Mouse (Mus musculus) lung, embryonic 15.5 days (tissue): ENCODE results near the gene Gbx2. TPM values are rescaled to one million over a fixed set of nuclear protein-coding genes. Genes with fewer than 3 reads are reported as not detected.
A peak's percentile ranks its signal among the peaks of the same experiment; 100 is the strongest.

Experiments used
- ATAC-seq: fragments of 200-750 bp; cut with Nextera tagmentation; 2 replicates; pipeline ENCODE4 v1.8.0; 2017; ENCODE audit warnings: moderate number of reproducible peaks, borderline replicate concordance; ENCODE audit not compliant: low FRiP score, low TSS enrichment; ENCODE audit errors: extremely low read depth
- H3K27ac ChIP-seq: fragments of 300-500 bp; sonication (generic); 2 replicates; pipeline ENCODE4 v1.5.1; 2015; ENCODE audit warnings: moderate library complexity, mild to moderate bottlenecking, inconsistent platforms
- H3K27me3 ChIP-seq: fragments of 300-500 bp; sonication (generic); 2 replicates; pipeline ENCODE4 v1.6.1; 2015; ENCODE audit warnings: inconsistent platforms
- H3K36me3 ChIP-seq: fragments of 300-500 bp; sonication (generic); 2 replicates; pipeline ENCODE4 v1.6.1; 2015; ENCODE audit warnings: inconsistent platforms
- H3K4me1 ChIP-seq: fragments of 300-500 bp; sonication (generic); 2 replicates; pipeline ENCODE4 v1.6.1; 2015; ENCODE audit warnings: inconsistent platforms
- H3K4me2 ChIP-seq: fragments of 300-500 bp; sonication (generic); 2 replicates; pipeline ENCODE4 v1.6.1; 2015; ENCODE audit warnings: inconsistent platforms, mild to moderate bottlenecking, moderate library complexity
- H3K4me3 ChIP-seq: fragments of 300-500 bp; sonication (generic); 2 replicates; pipeline ENCODE4 v1.5.1; 2015; ENCODE audit warnings: mild to moderate bottlenecking, inconsistent platforms
- H3K9ac ChIP-seq: fragments of 300-500 bp; sonication (generic); 2 replicates; pipeline ENCODE4 v1.6.1; 2015; ENCODE audit warnings: inconsistent platforms
- H3K9me3 ChIP-seq: fragments of 300-500 bp; sonication (generic); 2 replicates; pipeline ENCODE4 v1.6.1; 2016; ENCODE audit warnings: inconsistent platforms
- WGBS: fragments of 180-500 bp; shearing (Covaris S2); methylation state at CpG from one replicate; pipeline ENCODE4 v1.1.7; 2015; 5-methylcytosine and 5-hydroxymethylcytosine counted together
- polyA plus RNA-seq: library from polyadenylated mRNA; unstranded; fragments of >200 nt; fragmentation: Nextera tagmentation; extraction: Ambion mirVana; gene quantifications from 2 replicates; pipeline ENCODE4 v1.2.1, GENCODE M21; 2015

Gene Gbx2
- polyA plus RNA-seq, 1 experiment from 2014 or later = 0.16 TPM

DNA sequence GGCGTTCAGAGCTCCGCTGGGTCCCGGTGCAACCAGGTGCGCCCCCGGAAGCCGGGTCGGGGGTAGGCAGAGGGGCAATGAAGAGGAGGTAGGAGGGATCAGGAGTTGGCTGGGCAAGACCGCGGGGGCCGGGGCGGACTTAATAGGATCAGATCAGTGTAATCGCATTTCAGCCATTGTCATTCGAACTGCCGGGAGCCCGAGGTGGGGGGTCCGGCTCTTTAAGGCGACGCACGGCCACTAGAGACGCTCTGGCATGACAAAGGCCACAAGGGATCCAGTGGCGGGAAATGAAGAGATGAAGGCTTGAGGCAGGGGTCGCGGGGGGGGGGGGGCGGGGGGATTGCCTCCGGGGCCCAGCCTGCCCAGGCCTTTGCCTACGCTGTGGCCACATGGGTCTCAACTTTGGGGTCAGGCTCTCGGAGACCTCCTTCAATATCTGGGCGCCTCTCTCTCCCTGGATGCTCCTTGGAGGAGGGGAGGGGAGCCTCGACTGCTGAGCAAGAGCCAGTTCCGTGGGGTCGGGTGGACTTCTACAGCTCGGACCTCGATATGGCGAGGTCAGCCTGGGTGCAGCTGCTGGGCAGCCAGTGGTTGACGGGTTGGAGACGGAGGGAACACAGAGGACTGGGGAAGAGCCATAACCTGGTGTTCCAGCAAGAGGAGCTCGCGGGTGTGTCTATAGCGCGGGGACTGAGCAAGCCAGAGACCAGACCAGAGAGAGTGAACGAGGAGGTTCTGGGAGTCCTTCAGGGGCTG is 7.9 kb downstream of the Gbx2 start:
- no peaks in the 10 kb centered on the region for H3K36me3 ChIP-seq
- ATAC-seq = no peak
- peaks cover 100% of the 10 kb centered on the region for H3K27me3 ChIP-seq
- H3K4me3 ChIP-seq = peak overlapping the region; percentile 18
- no peak overlapping the region for H3K27ac ChIP-seq
- H3K9ac ChIP-seq = no peak overlapping the region
- H3K4me1 ChIP-seq = peaks cover 18% of the 10 kb centered on the region
- 2% methylated on average over 40 of the region's 41 CpGs for WGBS
- H3K4me2 ChIP-seq = peak overlapping the region; percentile 41
- H3K9me3 ChIP-seq = no peaks in the 10 kb centered on the region

DNA sequence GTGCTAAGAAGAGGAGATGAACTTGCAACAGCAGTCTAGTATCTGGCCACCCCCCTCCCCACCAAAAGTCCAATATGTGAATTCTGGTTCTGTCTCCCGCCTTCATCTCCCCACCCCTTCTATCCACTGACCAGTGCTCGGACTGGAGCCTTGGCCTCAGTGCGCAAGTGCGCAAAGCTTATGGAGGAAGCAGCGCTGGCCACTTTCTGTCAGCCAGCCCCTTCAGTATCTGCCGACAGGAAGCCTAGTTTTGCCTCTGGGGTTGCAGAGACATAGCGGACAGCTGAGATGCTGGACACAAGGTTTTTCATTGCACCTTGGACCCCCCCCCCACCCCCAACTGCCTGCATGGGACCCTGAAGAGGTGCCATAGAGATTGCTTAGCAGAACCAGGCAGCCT is 8.7 kb downstream of the Gbx2 start:
- Histone ChIP-seq H3K4me2 (no peak overlapping the region), H3K36me3 (no peaks in the 10 kb centered on the region), H3K4me3 (no peak overlapping the region), H3K9ac (no peak overlapping the region), H3K27me3 (peaks cover 100% of the 10 kb centered on the region), H3K27ac (no peak overlapping the region), H3K4me1 (peaks cover 13% of the 10 kb centered on the region), H3K9me3 (no peaks in the 10 kb centered on the region)
- ATAC-seq = no peak
- WGBS = under 1% methylated on average over 7 of the region's 7 CpGs

DNA sequence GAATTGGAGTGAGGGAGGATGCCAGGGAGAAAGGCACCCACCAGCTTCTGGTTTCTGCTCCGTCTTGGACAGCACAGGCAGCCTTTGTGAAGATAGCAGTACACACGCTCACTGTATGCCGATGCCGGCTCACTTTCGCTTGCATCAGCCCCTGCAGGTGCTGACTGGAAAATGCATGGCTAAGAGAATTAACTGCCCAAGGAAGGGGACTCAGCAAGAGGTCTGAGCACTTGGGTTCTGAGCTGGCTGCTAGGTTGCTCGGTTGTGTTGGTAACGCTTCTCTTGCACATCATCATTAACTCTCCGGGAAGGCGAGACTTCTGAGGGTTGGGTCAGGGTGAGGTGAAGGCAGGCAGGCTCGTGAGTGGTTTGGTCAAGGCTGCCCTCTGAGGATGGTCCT is 9.2 kb downstream of the Gbx2 start:
- peaks cover 95% of the 10 kb centered on the region for H3K27me3 ChIP-seq
- no peak overlapping the region for H3K9ac ChIP-seq
- H3K4me1 ChIP-seq = peaks cover 9% of the 10 kb centered on the region
- no peak overlapping the region for H3K4me3 ChIP-seq
- ATAC-seq = no peak
- H3K9me3 ChIP-seq = no peaks in the 10 kb centered on the region
- WGBS = 2% methylated on average over 10 of the region's 10 CpGs
- H3K4me2 ChIP-seq = no peak overlapping the region
- no peak overlapping the region for H3K27ac ChIP-seq
- no peaks in the 10 kb centered on the region for H3K36me3 ChIP-seq

DNA sequence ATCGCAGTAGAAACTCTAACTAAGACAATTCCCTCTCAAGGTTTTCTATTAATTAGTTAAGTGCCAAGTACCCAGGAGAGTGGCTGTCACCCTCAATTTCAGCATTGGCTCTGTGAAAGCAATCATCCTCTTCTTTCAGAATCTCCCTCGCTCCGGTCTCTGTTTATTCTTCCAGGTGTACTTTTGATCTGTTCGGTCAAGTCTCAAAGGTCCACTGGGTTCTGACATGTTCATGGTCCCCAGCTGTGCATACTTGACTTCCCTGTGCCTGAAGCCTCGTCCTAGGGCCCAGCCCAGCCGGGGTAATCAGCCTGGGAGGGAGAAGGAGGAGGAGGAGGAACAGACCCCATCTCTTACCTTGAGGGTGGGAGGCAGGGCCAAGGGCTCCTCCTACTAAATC is 11.8 kb downstream of the Gbx2 start:
- no peak overlapping the region for H3K9ac ChIP-seq
- no peak overlapping the region for H3K27ac ChIP-seq
- 66% methylated on average over 6 of the region's 6 CpGs for WGBS
- H3K27me3 ChIP-seq = peaks cover 69% of the 10 kb centered on the region
- no peak overlapping the region for H3K4me3 ChIP-seq
- no peak overlapping the region for H3K4me2 ChIP-seq
- no peak for ATAC-seq
- H3K9me3 ChIP-seq = no peaks in the 10 kb centered on the region
- H3K36me3 ChIP-seq = no peaks in the 10 kb centered on the region
- H3K4me1 ChIP-seq = peaks cover 9% of the 10 kb centered on the region

DNA sequence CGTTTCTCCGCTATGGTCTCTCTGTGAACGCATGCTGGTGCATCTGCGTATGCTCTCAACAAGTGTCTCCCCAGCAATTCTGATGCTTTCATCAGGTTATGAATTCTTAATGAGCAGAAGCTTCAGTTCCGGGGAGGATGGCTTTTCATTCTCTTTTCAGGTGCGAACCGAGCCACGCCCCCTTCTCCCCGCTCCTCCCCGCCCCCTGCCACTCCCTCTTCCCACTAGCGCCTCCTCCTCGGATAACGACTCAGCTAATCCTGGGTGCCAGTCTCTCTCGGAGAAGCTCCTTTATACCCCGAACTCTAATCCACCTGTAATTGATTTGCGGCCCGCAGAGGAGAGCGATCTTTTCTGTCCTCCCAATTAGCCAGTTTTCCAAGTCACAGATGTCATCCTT is 12.9 kb downstream of the Gbx2 start:
- Histone ChIP-seq H3K4me1 (peaks cover 5% of the 10 kb centered on the region), H3K27ac (no peak overlapping the region), H3K36me3 (no peaks in the 10 kb centered on the region), H3K27me3 (peaks cover 58% of the 10 kb centered on the region), H3K4me3 (no peak overlapping the region), H3K9ac (no peak overlapping the region), H3K4me2 (no peak overlapping the region), H3K9me3 (no peaks in the 10 kb centered on the region)
- WGBS = 30% methylated on average over 18 of the region's 18 CpGs
- no peak for ATAC-seq

DNA sequence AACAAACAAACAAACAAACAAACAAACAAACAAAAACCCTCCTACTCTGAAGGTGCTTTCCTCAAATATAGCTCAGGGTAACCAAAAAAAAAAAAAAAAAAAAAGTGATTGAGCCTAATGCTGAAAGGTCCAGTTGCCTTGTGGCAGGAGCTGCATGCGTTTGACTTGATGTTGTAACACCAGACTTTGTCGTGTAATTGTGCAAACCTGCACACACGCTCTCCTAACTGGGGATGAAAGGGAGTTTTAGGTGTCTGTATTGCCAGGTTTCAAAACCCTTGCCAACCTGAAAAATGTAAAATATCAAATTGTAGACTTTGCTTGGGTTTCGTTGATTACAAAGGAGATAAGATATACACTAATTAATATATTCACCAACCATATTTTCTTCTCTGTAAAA is 17.4 kb downstream of the Gbx2 start:
- H3K36me3 ChIP-seq = no peaks in the 10 kb centered on the region
- no peaks in the 10 kb centered on the region for H3K4me1 ChIP-seq
- no peak overlapping the region for H3K27ac ChIP-seq
- H3K9me3 ChIP-seq = no peaks in the 10 kb centered on the region
- H3K4me3 ChIP-seq = no peak overlapping the region
- H3K4me2 ChIP-seq = no peak overlapping the region
- no peak for ATAC-seq
- WGBS = 74% methylated on average over 4 of the region's 4 CpGs
- H3K27me3 ChIP-seq = peaks cover 13% of the 10 kb centered on the region
- no peak overlapping the region for H3K9ac ChIP-seq

DNA sequence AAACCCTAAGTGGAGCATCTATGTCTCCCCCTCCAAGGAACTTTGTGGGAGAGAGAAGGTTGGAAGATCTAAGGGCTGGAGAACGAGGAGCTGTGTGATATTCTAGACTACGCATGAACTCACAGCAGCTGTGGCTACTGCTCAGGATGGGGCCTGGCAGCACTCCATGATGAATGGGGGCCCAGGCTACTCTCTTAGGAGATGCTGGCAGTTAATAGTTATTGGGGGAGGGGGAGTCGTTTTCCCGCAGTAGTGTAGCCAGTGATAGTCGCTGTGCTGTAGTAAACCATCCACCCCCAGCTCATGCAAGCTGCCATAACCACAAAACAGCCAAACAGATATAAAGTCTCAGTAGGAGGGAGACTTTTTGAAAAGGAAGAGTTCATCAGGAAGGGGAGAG is 18.6 kb downstream of the Gbx2 start:
- H3K9me3 ChIP-seq = no peaks in the 10 kb centered on the region
- H3K4me3 ChIP-seq = no peak overlapping the region
- WGBS = 34% methylated on average over 5 of the region's 5 CpGs
- H3K27ac ChIP-seq = no peak overlapping the region
- no peaks in the 10 kb centered on the region for H3K36me3 ChIP-seq
- H3K4me1 ChIP-seq = no peaks in the 10 kb centered on the region
- peak; percentile 27; the same call in 1 of the 2 replicates for ATAC-seq
- no peak overlapping the region for H3K9ac ChIP-seq
- H3K27me3 ChIP-seq = peaks cover 1% of the 10 kb centered on the region; the same call in 1 of the 2 replicates
- H3K4me2 ChIP-seq = no peak overlapping the region

DNA sequence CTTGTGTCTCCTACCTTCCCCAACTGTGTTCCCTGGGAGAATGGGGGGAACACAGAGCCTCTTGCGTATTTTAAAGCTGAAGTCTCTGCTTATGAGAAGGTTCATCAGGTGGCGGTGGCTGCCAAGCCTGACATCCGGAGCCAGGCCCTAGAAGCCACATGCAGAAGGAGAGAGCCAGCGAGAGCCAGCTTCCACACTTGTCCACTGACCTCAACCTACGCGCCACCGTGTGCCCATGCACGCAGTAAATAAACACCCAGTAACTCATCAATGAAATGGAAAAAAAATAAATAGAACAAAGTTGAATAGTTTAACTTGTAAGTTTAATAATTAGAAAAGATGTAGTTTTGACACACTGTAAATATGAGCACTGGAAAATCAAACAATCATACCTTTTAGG is 21.2 kb downstream of the Gbx2 start:
- Histone ChIP-seq H3K4me1 (no peaks in the 10 kb centered on the region), H3K36me3 (no peaks in the 10 kb centered on the region), H3K4me3 (no peak overlapping the region), H3K27ac (no peak overlapping the region), H3K27me3 (no peaks in the 10 kb centered on the region), H3K9me3 (no peaks in the 10 kb centered on the region), H3K9ac (no peak overlapping the region), H3K4me2 (no peak overlapping the region)
- 77% methylated on average over 8 of the region's 8 CpGs for WGBS
- ATAC-seq = no peak

DNA sequence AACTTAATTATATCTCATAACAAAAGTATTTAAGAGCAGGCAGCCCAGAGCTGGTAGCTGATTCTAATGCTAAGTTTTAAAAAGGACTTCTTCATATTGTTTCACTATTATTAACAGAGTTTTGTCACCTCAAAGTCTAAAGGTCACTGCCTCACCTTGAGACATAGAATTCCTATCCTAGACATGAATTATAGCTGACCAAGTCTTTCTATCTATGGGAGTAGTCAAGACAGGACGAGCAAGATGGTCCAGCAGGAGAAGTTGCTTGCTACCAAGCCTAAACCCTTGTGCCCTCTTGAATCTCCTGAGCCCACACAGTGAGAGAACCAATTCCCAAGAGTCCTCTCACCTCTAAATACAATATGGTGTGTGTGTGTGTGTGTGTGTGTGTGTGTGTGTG is 28.3 kb downstream of the Gbx2 start:
- no peaks in the 10 kb centered on the region for H3K4me1 ChIP-seq
- WGBS = 74% methylated on average over 1 of the region's 1 CpGs
- H3K27me3 ChIP-seq = no peaks in the 10 kb centered on the region
- ATAC-seq = no peak
- no peak overlapping the region for H3K4me2 ChIP-seq
- H3K36me3 ChIP-seq = no peaks in the 10 kb centered on the region
- no peak overlapping the region for H3K4me3 ChIP-seq
- no peaks in the 10 kb centered on the region for H3K9me3 ChIP-seq
- H3K9ac ChIP-seq = no peak overlapping the region
- H3K27ac ChIP-seq = no peak overlapping the region

DNA sequence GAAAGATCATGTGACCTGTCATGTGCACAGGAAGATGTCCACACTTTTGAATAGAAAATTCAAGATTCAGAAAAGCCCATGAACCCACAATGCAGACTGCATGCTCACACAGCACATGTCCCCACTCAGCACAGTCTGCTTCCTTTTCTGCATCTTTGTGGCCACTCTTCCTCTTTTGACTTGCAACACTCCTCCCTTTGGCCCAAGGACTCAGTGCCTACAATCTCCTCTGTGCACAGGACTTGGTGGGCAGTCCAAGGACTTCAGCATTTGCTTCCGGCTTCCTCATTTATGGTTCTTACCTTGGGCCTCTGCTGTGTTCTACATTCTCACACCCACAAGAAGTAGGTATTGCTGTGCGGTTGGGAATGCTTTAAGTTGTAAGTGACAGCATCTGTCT is 28.7 kb downstream of the Gbx2 start:
- Histone ChIP-seq H3K27ac (no peak overlapping the region), H3K9me3 (no peaks in the 10 kb centered on the region), H3K4me2 (no peak overlapping the region), H3K36me3 (no peaks in the 10 kb centered on the region), H3K27me3 (no peaks in the 10 kb centered on the region), H3K9ac (no peak overlapping the region), H3K4me3 (no peak overlapping the region), H3K4me1 (no peaks in the 10 kb centered on the region)
- WGBS = 90% methylated on average over 2 of the region's 2 CpGs
- no peak for ATAC-seq

DNA sequence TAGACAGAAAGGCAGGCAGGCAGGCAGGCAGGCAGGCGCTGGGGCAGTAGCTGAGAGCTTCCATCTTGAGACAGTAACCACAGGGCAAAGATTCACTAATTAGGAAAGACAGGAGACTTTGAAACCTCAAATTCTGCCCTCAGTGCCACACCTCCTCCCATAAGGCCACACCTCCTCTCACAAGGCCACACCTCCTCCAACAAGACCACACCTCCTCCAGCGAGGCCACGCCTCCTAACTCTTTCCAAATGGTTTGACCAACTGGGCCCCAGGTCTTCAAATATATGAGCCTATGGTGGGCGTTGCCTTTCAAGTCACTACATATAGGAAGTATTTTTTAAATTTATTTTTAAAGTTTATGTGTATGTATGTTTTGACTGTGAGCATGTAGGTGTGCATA is 29.6 kb downstream of the Gbx2 start:
- 77% methylated on average over 4 of the region's 4 CpGs for WGBS
- no peaks in the 10 kb centered on the region for H3K27me3 ChIP-seq
- H3K4me3 ChIP-seq = no peak overlapping the region
- H3K9ac ChIP-seq = no peak overlapping the region
- no peak overlapping the region for H3K4me2 ChIP-seq
- no peaks in the 10 kb centered on the region for H3K4me1 ChIP-seq
- no peaks in the 10 kb centered on the region for H3K36me3 ChIP-seq
- H3K27ac ChIP-seq = no peak overlapping the region
- no peak for ATAC-seq
- H3K9me3 ChIP-seq = no peaks in the 10 kb centered on the region

DNA sequence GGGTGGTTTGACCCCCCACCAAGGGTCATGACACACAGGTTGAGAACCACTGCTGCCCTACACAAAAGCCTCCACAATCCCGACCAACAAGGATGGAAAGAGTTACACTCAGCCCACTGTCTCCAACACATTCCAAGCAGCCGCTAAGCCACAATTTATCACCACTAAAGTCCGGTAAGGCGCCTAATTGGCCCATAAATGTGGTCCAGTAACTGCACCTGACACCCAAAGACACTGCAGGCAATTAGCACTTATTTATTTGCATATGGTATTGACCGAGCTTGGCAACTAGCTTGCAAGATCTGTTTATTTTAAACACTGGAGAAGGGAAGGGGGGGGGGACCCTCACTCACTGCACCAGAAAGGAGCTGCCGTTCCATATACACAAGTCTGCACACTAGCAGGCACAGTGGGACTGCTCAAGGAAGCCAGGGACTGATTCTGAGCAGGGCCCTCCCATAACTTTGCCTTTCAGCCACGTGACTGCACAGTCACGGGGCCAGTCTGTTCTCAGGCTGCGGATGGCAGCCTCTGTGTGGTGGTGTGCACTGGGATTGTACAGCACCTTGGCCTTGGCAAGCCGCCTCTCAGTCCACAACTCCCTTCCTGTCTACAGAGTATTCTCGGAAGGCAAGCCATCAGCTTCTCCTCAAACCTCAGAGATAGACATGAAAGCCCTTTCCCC is 31.1 kb downstream of the Gbx2 start:
- 58% methylated on average over 11 of the region's 11 CpGs for WGBS
- H3K27ac ChIP-seq = no peak overlapping the region

More for the DNA sequence above, 31.1 kb downstream of the Gbx2 start:
- Histone ChIP-seq H3K9ac (no peak overlapping the region), H3K4me2 (no peak overlapping the region), H3K36me3 (no peaks in the 10 kb centered on the region), H3K9me3 (no peaks in the 10 kb centered on the region), H3K27me3 (no peaks in the 10 kb centered on the region), H3K4me3 (no peak overlapping the region), H3K4me1 (no peaks in the 10 kb centered on the region)
- no peak for ATAC-seq
